Mouse (Mus musculus) forebrain, embryonic 15.5 days (tissue): ENCODE measurements around the gene Gltpd2. TPM values are rescaled to one million over a fixed set of nuclear protein-coding genes. Genes with fewer than 3 reads are reported as not detected.
"Not testable (repeated sequence)": the region's sequence is repeated elsewhere in the genome, so short reads cannot be mapped to it uniquely, and the experiment has no call there.

ENCODE experiments used
- ATAC-seq: fragments of 200-750 bp; cut with Nextera tagmentation; replicated peaks from 2 replicates; pipeline ENCODE4 v1.8.0; 2017; ENCODE audit warnings: mild to moderate bottlenecking, moderate TSS enrichment, moderate library complexity
- H3K27ac ChIP-seq: fragments of 300-500 bp; sonication (generic); replicated peaks from 2 replicates; pipeline ENCODE4 v1.5.1; 2015; ENCODE audit warnings: mild to moderate bottlenecking, inconsistent platforms
- H3K27me3 ChIP-seq: fragments of 300-500 bp; sonication (generic); 2 replicates; pipeline ENCODE4 v1.6.1; 2015; ENCODE audit warnings: inconsistent platforms
- H3K36me3 ChIP-seq: fragments of 300-500 bp; sonication (generic); 2 replicates; pipeline ENCODE4 v1.6.1; 2015; ENCODE audit warnings: mild to moderate bottlenecking, inconsistent platforms
- H3K4me1 ChIP-seq: fragments of 300-500 bp; sonication (generic); 2 replicates; pipeline ENCODE4 v1.6.1; 2015; ENCODE audit warnings: inconsistent platforms
- H3K4me2 ChIP-seq: fragments of 300-500 bp; sonication (generic); replicated peaks from 2 replicates; pipeline ENCODE4 v1.6.1; 2015; ENCODE audit warnings: mild to moderate bottlenecking, inconsistent platforms
- H3K4me3 ChIP-seq: fragments of 300-500 bp; sonication (generic); 2 replicates; pipeline ENCODE4 v1.5.1; 2015; ENCODE audit warnings: mild to moderate bottlenecking, inconsistent platforms
- H3K9ac ChIP-seq: fragments of 300-500 bp; sonication (generic); replicated peaks from 2 replicates; pipeline ENCODE4 v1.6.1; 2015; ENCODE audit warnings: mild to moderate bottlenecking, inconsistent platforms
- H3K9me3 ChIP-seq: fragments of 300-500 bp; sonication (generic); 2 replicates; pipeline ENCODE4 v1.6.1; 2016; ENCODE audit warnings: inconsistent platforms
- WGBS: fragments of 180-500 bp; shearing (Covaris S2); methylation state at CpG from one replicate; pipeline ENCODE4 v1.1.7; 2015; ENCODE audit warnings: mixed read lengths; 5-methylcytosine and 5-hydroxymethylcytosine counted together
- polyA plus RNA-seq: library from polyadenylated mRNA; unstranded; fragments of >200 nt; fragmentation: Nextera tagmentation; extraction: Ambion mirVana; gene quantifications from 2 replicates; pipeline ENCODE4 v1.2.1, GENCODE M21; 2015

Gltpd2 gene
- polyA plus RNA-seq, 1 experiment from 2014 or later: 0.14 TPM

- 13% methylated on average over 41 of the region's 41 CpGs for WGBS
- H3K27ac ChIP-seq: no peak overlapping the region
Observed at GRCm38 (mm10) chr11:70520178-70520769, 1.3 kb downstream of the Gltpd2 start.

GRCm38 (mm10) chr11:70523306-70523989, 4.5 kb downstream of the Gltpd2 start:
- not testable (repeated sequence) for H3K9ac ChIP-seq, H3K27me3 ChIP-seq, H3K9me3 ChIP-seq, H3K27ac ChIP-seq, ATAC-seq, H3K4me3 ChIP-seq, H3K4me2 ChIP-seq
- peaks cover 23% of the 10 kb centered on the region for H3K4me1 ChIP-seq
- 88% methylated on average over 8 of the region's 8 CpGs for WGBS
- peaks cover 20% of the 10 kb centered on the region for H3K36me3 ChIP-seq

More at GRCm38 (mm10) chr11:70520178-70520769, 1.3 kb downstream of the Gltpd2 start:
- no peaks in the 10 kb centered on the region for H3K9me3 ChIP-seq
- peak overlapping the region; percentile 40 for H3K9ac ChIP-seq
- peaks cover 7% of the 10 kb centered on the region for H3K4me1 ChIP-seq
- H3K27me3 ChIP-seq: peaks cover 4% of the 10 kb centered on the region; the same call in 1 of the 2 replicates
- H3K4me2 ChIP-seq: peak overlapping the region; percentile 38
- H3K36me3 ChIP-seq: no peaks in the 10 kb centered on the region
- H3K4me3 ChIP-seq: peak overlapping the region; percentile 22
- ATAC-seq: no peak

GRCm38 (mm10) chr11:70524782-70525181, 5.8 kb downstream of the Gltpd2 start:
- peaks cover under 1% of the 10 kb centered on the region; the same call in 1 of the 2 replicates for H3K27me3 ChIP-seq
- H3K4me3 ChIP-seq: peak overlapping the region; percentile 69
- ATAC-seq: no peak; the same call in none of the 2 replicates
- WGBS: 7% methylated on average over 8 of the region's 8 CpGs
- peak overlapping the region; percentile 43 for H3K4me2 ChIP-seq
- H3K4me1 ChIP-seq: peaks cover 23% of the 10 kb centered on the region
- no peak overlapping the region for H3K27ac ChIP-seq
- peaks cover 28% of the 10 kb centered on the region for H3K36me3 ChIP-seq
- 0 out of 2 replicates have a peak overlapping the region, but pooled peaks have one; percentile 13 for H3K9ac ChIP-seq
- H3K9me3 ChIP-seq: no peaks in the 10 kb centered on the region

GRCm38 (mm10) chr11:70525184-70525678, 6.2 kb downstream of the Gltpd2 start, which contains the start of gene Psmb6:
Gene Psmb6, plus strand, starts transcription at chr11:70525367.
- peak within 1 kb of the TSS; percentile 73 for H3K4me2 ChIP-seq
- peak within 1 kb of the TSS; percentile 61 for H3K9ac ChIP-seq
- peaks cover 19% of the 10 kb centered on the region for H3K4me1 ChIP-seq
- H3K27ac ChIP-seq: peak within 1 kb of the TSS; percentile 47; the same call in 1 of the 2 replicates
- no peaks in the 10 kb centered on the region for H3K27me3 ChIP-seq
- peaks cover 29% of the 10 kb centered on the region for H3K36me3 ChIP-seq
- WGBS: under 1% methylated on average over 25 of the region's 26 CpGs
- H3K4me3 ChIP-seq: peak within 1 kb of the TSS; percentile 69
- peak; percentile 97 for ATAC-seq
- no peaks in the 10 kb centered on the region for H3K9me3 ChIP-seq

- H3K27me3 ChIP-seq: no peaks in the 10 kb centered on the region
- no peaks in the 10 kb centered on the region for H3K9me3 ChIP-seq
- 0 out of 2 replicates have a peak overlapping the region, but pooled peaks have one; percentile 47 for H3K27ac ChIP-seq
- peak overlapping the region; percentile 69 for H3K4me3 ChIP-seq
- peak overlapping the region; percentile 73 for H3K4me2 ChIP-seq
- H3K9ac ChIP-seq: peak overlapping the region; percentile 61
- WGBS: 2% methylated on average over 12 of the region's 12 CpGs
- ATAC-seq: peak; percentile 30; the same call in 1 of the 2 replicates
- peaks cover 29% of the 10 kb centered on the region for H3K36me3 ChIP-seq
- peaks cover 18% of the 10 kb centered on the region for H3K4me1 ChIP-seq
Observed at GRCm38 (mm10) chr11:70525726-70526125, 6.7 kb downstream of the Gltpd2 start.

- Histone ChIP-seq H3K36me3 (peaks cover 29% of the 10 kb centered on the region), H3K4me3 (peak overlapping the region; percentile 69), H3K27ac (no peak overlapping the region), H3K9me3 (no peaks in the 10 kb centered on the region), H3K9ac (peak overlapping the region; percentile 61), H3K4me1 (peaks cover 18% of the 10 kb centered on the region), H3K27me3 (no peaks in the 10 kb centered on the region), H3K4me2 (peak overlapping the region; percentile 73)
- 87% methylated on average over 12 of the region's 12 CpGs for WGBS
- ATAC-seq: no peak
Observed at GRCm38 (mm10) chr11:70526211-70526610, 7.2 kb downstream of the Gltpd2 start.

- no peak for ATAC-seq
- Histone ChIP-seq H3K9ac (no peak overlapping the region), H3K27ac (no peak overlapping the region), H3K36me3 (peaks cover 29% of the 10 kb centered on the region), H3K27me3 (no peaks in the 10 kb centered on the region), H3K4me2 (no peak overlapping the region), H3K4me1 (peaks cover 18% of the 10 kb centered on the region), H3K4me3 (no peak overlapping the region), H3K9me3 (no peaks in the 10 kb centered on the region)
- 91% methylated on average over 7 of the region's 7 CpGs for WGBS
Observed at GRCm38 (mm10) chr11:70528610-70529009, 9.6 kb downstream of the Gltpd2 start.

GRCm38 (mm10) chr11:70531065-70531464, 12.1 kb downstream of the Gltpd2 start:
- ATAC-seq, H3K27ac ChIP-seq, H3K4me3 ChIP-seq, H3K4me2 ChIP-seq, H3K9me3 ChIP-seq, H3K9ac ChIP-seq, H3K27me3 ChIP-seq: not testable (repeated sequence)
- H3K4me1 ChIP-seq: peaks cover 11% of the 10 kb centered on the region
- 85% methylated on average over 2 of the region's 2 CpGs for WGBS
- peaks cover 29% of the 10 kb centered on the region for H3K36me3 ChIP-seq

- Histone ChIP-seq H3K4me3 (no peak within 1 kb of the TSS), H3K4me1 (no peaks in the 10 kb centered on the region), H3K9me3 (no peaks in the 10 kb centered on the region), H3K27me3 (no peaks in the 10 kb centered on the region), H3K9ac (no peak within 1 kb of the TSS), H3K4me2 (no peak within 1 kb of the TSS), H3K27ac (no peak within 1 kb of the TSS), H3K36me3 (peaks cover 15% of the 10 kb centered on the region)
- 74% methylated on average over 6 of the region's 6 CpGs for WGBS
- no peak for ATAC-seq
Observed at GRCm38 (mm10) chr11:70532839-70533238, 13.8 kb downstream of the Gltpd2 start, which contains the start of gene Gm40193. Gene Gm40193, minus strand, starts transcription at chr11:70532939.

- H3K4me2 ChIP-seq: peak overlapping the region; percentile 71
- H3K27ac ChIP-seq: no peak overlapping the region
- H3K9me3 ChIP-seq: no peaks in the 10 kb centered on the region
- WGBS: 10% methylated on average over 9 of the region's 9 CpGs
- H3K36me3 ChIP-seq: no peaks in the 10 kb centered on the region
- H3K4me3 ChIP-seq: peak overlapping the region; percentile 53
- no peak for ATAC-seq
- no peaks in the 10 kb centered on the region; the same call in 1 of the 2 replicates for H3K27me3 ChIP-seq
- peak overlapping the region; percentile 51 for H3K9ac ChIP-seq
- H3K4me1 ChIP-seq: peaks cover 8% of the 10 kb centered on the region; the same call in 1 of the 2 replicates
Observed at GRCm38 (mm10) chr11:70539423-70539822, 20.4 kb downstream of the Gltpd2 start.

- Histone ChIP-seq H3K4me3 (peak within 1 kb of the TSS; percentile 53), H3K27me3 (no peaks in the 10 kb centered on the region; the same call in 1 of the 2 replicates), H3K36me3 (no peaks in the 10 kb centered on the region), H3K4me2 (peak within 1 kb of the TSS; percentile 71), H3K9ac (peak within 1 kb of the TSS; percentile 51), H3K9me3 (no peaks in the 10 kb centered on the region), H3K4me1 (peaks cover 8% of the 10 kb centered on the region; the same call in 1 of the 2 replicates), H3K27ac (no peak within 1 kb of the TSS)
- ATAC-seq: peak; percentile 70
- WGBS: 0% methylated on average over 46 of the region's 65 CpGs
Observed at GRCm38 (mm10) chr11:70539877-70540587, 21.0 kb downstream of the Gltpd2 start, which contains the start of gene Pld2. Gene Pld2, plus strand, starts transcription at chr11:70540064.
